Mouse (Mus musculus) intestine, postnatal 0 days (tissue): ENCODE results near the gene Eef1e1. TPM values are rescaled to one million over a fixed set of nuclear protein-coding genes. Genes with fewer than 3 reads are reported as not detected.
"Not testable (repeated sequence)": the region's sequence is repeated elsewhere in the genome, so short reads cannot be mapped to it uniquely, and the experiment has no call there.

ENCODE experiments used
- ATAC-seq: fragments of 200-750 bp; cut with Nextera tagmentation; 2 replicates; pipeline ENCODE4 v1.8.0; 2017; ENCODE audit warnings: mild to moderate bottlenecking, moderate TSS enrichment, moderate library complexity
- H3K27ac ChIP-seq: fragments of 300-500 bp; sonication (generic); 2 replicates; pipeline ENCODE4 v1.5.1; 2014; ENCODE audit warnings: mild to moderate bottlenecking, low read depth, low read length, moderate library complexity
- H3K27me3 ChIP-seq: fragments of 300-500 bp; sonication (generic); replicated peaks from 2 replicates; pipeline ENCODE4 v1.6.1; 2014; ENCODE audit warnings: low read length, mixed read lengths; ENCODE audit not compliant: control insufficient read depth, insufficient read depth
- H3K36me3 ChIP-seq: fragments of 300-500 bp; sonication (generic); 2 replicates; pipeline ENCODE4 v1.6.1; 2014; ENCODE audit warnings: mild to moderate bottlenecking, moderate library complexity; ENCODE audit not compliant: control insufficient read depth, insufficient read depth
- H3K4me1 ChIP-seq: fragments of 300-500 bp; sonication (generic); replicated peaks from 2 replicates; pipeline ENCODE4 v1.6.1; 2014; ENCODE audit warnings: antibody characterized with exemption, low read length, mixed read lengths; ENCODE audit not compliant: control insufficient read depth, insufficient read depth
- H3K4me2 ChIP-seq: fragments of 300-500 bp; sonication (generic); replicated peaks from 2 replicates; pipeline ENCODE4 v1.6.1; 2014; ENCODE audit warnings: low read depth, mild to moderate bottlenecking, moderate library complexity
- H3K4me3 ChIP-seq: fragments of 300-500 bp; sonication (generic); 2 replicates; pipeline ENCODE4 v1.5.1; 2014; ENCODE audit warnings: low read depth, low read length
- H3K9ac ChIP-seq: fragments of 300-500 bp; sonication (generic); 2 replicates; pipeline ENCODE4 v1.6.1; 2014; ENCODE audit warnings: mild to moderate bottlenecking, low read depth, low read length
- H3K9me3 ChIP-seq: fragments of 300-500 bp; sonication (generic); 2 replicates; pipeline ENCODE4 v1.6.1; 2016; ENCODE audit warnings: mixed run types; ENCODE audit not compliant: control insufficient read depth
- CTCF ChIP-seq: sonication (generic); IDR thresholded peaks from 2 replicates; pipeline ENCODE4 v1.5.1; 2016; ENCODE audit warnings: low read depth, mild to moderate bottlenecking, control low read depth, antibody characterized with exemption, moderate library complexity
- WGBS: fragments of 180-500 bp; shearing (Covaris S2); extraction: QIAGEN DNeasy Blood & Tissue Kit; methylation state at CpG from one replicate; pipeline ENCODE4 v1.1.7; 2014; 5-methylcytosine and 5-hydroxymethylcytosine counted together
- polyA plus RNA-seq: library from polyadenylated mRNA; unstranded; fragments of >200 nt; fragmentation: Nextera tagmentation; extraction: Ambion mirVana; gene quantifications from 2 replicates; pipeline ENCODE4 v1.2.1, GENCODE M21; 2015

Gene Eef1e1
- polyA plus RNA-seq: 34.9 and 37.1 TPM in 2 replicates

DNA sequence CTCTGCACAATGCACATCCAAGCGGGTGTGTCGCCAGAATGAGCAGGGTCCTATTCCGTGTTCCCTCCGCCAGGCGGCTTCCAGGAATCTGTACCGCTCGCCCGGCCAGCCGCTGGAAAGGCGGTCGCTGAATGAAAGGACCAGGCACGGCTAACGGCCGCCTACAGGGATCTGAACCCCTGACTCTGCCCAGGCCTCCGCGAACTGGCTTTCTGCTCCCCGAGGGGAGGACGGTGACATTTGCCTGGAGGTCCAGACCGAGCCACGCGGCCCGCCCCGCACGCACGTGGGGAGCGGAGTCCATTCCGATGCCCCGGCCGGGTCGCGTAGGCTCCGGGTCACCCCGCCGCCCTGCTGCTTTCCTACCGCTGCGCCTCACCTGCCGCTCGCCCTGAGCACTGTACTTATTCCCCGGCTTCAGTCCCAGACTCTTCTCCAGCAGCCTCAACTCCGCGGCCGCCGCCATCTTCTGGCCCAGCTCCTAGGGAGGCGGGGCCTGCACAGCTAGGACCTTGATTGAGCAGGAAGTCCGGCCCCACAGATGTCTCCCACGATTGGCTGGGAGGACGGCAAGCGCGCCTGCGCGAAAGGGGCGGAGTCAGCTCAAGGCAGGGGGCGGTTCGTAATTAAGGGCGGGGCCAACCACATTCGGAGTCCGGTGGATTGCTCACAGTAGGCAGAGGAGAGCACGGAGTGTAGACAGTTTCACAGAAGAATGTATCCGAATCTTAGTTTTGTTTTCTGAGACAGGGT, at the start of gene Eef1e1:
Eef1e1 (minus strand) TSS at position 531 of the 753 bp plus-strand sequence.
- peak; percentile 81 for TF ChIP-seq CTCF
- H3K9me3 ChIP-seq: 0 out of 2 replicates have a peak, but pooled peaks cover 9% of the 10 kb centered on the region
- WGBS: under 1% methylated on average over 59 of the region's 59 CpGs

DNA sequence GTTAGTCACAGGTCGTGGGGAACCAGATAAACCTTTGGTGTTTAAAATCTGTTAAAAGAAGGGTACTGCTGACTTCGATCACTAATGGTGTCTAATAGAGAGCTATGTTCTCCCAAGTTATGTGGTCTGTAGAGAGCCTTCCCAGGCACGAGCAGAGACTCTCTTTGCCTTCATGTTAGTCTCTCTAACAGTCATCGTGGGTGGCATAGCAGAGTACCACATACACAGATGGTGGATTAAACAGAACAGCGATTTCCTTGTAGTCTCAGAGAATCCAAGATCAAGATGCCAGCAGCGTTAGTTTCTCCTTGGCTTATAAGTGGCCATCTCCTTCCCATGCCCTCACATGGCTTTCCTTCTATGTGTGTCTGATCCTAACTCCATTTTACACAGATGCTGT, 32.0 kb upstream of the Eef1e1 start:
- no peaks in the 10 kb centered on the region for H3K36me3 ChIP-seq
- no peak overlapping the region for H3K9ac ChIP-seq
- H3K4me3 ChIP-seq: no peak overlapping the region
- no peak overlapping the region for H3K27ac ChIP-seq
- 79% methylated on average over 6 of the region's 6 CpGs for WGBS
- no peaks in the 10 kb centered on the region for H3K9me3 ChIP-seq
- no peak for ATAC-seq
- H3K4me2 ChIP-seq: no peak overlapping the region
- no peaks in the 10 kb centered on the region for H3K4me1 ChIP-seq
- TF ChIP-seq CTCF: no peak
- H3K27me3 ChIP-seq: no peaks in the 10 kb centered on the region

More for the DNA sequence above, at the start of gene Eef1e1:
- Histone ChIP-seq H3K4me1 (0 out of 2 replicates have a peak, but pooled peaks cover 5% of the 10 kb centered on the region), H3K27ac (peak within 1 kb of the TSS; percentile 86), H3K36me3 (peaks cover 27% of the 10 kb centered on the region), H3K4me3 (peak within 1 kb of the TSS; percentile 99), H3K9ac (peak within 1 kb of the TSS; percentile 80), H3K4me2 (peak within 1 kb of the TSS; percentile 69), H3K27me3 (no peaks in the 10 kb centered on the region)
- peak; percentile 99 for ATAC-seq

DNA sequence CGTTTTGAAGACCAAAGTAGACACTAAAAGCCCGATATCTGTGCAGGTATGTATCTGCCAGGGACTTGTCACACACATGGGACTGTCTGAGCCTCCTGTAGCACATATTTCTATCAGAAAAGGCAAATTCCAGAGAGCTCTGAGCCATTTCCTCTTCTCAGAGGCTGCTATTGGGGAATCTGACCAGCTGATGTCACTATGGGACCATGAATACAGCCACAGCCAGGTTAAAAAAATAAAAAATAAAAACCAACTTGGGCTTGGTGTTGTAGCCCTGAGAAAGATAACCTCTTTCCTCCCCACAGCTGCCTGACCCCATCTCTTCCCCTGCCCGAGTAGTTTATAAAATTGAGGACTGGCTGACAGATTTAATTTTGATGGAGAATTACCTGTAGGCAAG, 31.2 kb upstream of the Eef1e1 start:
- WGBS: 44% methylated on average over 3 of the region's 3 CpGs
- H3K27ac ChIP-seq: no peak overlapping the region

DNA sequence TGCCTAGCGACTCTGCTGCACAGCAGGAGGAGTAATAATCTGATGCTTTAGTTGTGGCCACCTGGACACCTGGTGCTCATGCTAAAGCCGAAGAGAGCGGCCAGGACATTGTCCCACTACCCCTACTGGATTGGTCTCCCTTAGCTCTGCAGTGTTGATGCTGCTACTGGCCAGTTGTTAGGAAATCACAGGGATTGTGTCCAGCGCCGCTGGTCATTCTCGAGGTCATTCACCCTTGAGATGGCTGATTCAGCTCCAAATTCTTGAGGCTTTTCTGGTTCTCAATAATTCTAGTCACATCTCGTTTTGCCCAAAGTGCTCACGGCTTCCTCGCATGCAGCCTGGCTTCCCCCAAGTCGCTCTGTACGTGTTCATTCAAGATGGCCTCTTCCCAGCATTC, 29.9 kb upstream of the Eef1e1 start:
- H3K27ac ChIP-seq: no peak overlapping the region
- no peak overlapping the region for H3K4me3 ChIP-seq
- H3K27me3 ChIP-seq: no peaks in the 10 kb centered on the region
- H3K9ac ChIP-seq: no peak overlapping the region
- 86% methylated on average over 11 of the region's 11 CpGs for WGBS
- no peaks in the 10 kb centered on the region for H3K36me3 ChIP-seq
- H3K9me3 ChIP-seq: no peaks in the 10 kb centered on the region
- no peak for TF ChIP-seq CTCF
- ATAC-seq: no peak
- H3K4me1 ChIP-seq: no peaks in the 10 kb centered on the region
- no peak overlapping the region for H3K4me2 ChIP-seq

More for the DNA sequence above, 31.2 kb upstream of the Eef1e1 start:
- H3K9me3 ChIP-seq: no peaks in the 10 kb centered on the region
- no peaks in the 10 kb centered on the region for H3K27me3 ChIP-seq
- H3K36me3 ChIP-seq: no peaks in the 10 kb centered on the region
- no peak overlapping the region for H3K9ac ChIP-seq
- TF ChIP-seq CTCF: peak; percentile 68
- H3K4me1 ChIP-seq: no peaks in the 10 kb centered on the region
- no peak overlapping the region for H3K4me3 ChIP-seq
- no peak overlapping the region for H3K4me2 ChIP-seq
- no peak for ATAC-seq

DNA sequence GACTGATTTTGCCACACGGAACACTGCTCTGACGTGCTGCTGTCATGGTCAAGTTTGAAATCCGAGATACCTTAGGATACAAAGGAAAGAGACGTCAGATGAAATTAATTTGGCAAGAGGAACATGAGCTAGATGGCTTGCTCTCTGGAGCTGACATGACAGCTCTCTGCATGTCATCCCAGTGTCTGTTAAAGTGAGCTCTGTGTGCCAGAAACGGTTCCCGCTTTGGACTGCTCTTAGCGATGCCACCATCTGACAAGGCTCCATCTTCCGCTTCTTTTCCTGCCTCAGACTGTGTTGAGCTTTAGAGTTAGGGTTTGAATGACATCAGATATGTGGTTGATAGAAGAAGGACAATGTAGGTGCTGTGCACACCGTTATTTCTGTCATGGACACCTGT, 13.5 kb upstream of the Eef1e1 start:
- H3K27ac ChIP-seq: no peak overlapping the region
- 86% methylated on average over 9 of the region's 9 CpGs for WGBS
- H3K9me3 ChIP-seq: no peaks in the 10 kb centered on the region
- H3K9ac ChIP-seq: no peak overlapping the region
- H3K4me1 ChIP-seq: no peaks in the 10 kb centered on the region
- H3K4me3 ChIP-seq: no peak overlapping the region
- H3K27me3 ChIP-seq: no peaks in the 10 kb centered on the region
- no peak for TF ChIP-seq CTCF
- no peak for ATAC-seq
- H3K36me3 ChIP-seq: no peaks in the 10 kb centered on the region
- no peak overlapping the region for H3K4me2 ChIP-seq

DNA sequence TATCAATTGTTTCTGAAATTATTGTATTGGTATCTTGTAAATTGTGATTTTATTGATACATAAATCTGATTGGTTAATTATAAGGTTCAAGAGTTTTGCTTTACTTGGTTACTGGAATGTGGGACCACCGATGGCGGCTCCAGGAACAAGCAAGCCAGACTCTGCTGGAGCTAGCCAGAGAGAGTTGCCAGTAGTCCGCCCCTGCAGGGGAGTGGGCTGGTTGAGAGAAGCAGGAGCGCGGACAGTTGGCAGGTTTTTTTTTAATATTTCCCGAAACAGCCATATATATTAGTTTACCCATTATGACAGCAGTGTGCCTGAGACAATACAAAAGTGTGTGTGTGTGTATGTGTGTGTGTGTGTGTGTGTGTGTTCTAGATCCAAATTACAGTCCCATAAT, 12.6 kb upstream of the Eef1e1 start:
- not testable (repeated sequence) for H3K4me3 ChIP-seq, H3K9ac ChIP-seq, ATAC-seq, H3K4me1 ChIP-seq, H3K4me2 ChIP-seq, H3K9me3 ChIP-seq, H3K27ac ChIP-seq, H3K27me3 ChIP-seq, H3K36me3 ChIP-seq
- 88% methylated on average over 6 of the region's 6 CpGs for WGBS
